Mouse (Mus musculus) ES-Bruce4 (cell line): ENCODE measurements around the gene Tmem88b.

Experiments
- CTCF ChIP-seq: IDR thresholded peaks from one replicate; pipeline ENCODE4 v1.8.1; 2011; ENCODE audit warnings: low read depth, low read length
- EP300 ChIP-seq: IDR thresholded peaks from 2 replicates; pipeline ENCODE4 v1.6.1; 2011; ENCODE audit warnings: low read depth, low read length; ENCODE audit not compliant: insufficient read depth

- TF ChIP-seq CTCF (no peak), EP300 (no peak)
Measured at GRCm38 (mm10) chr4:155811929-155812664, 26.4 kb upstream of the Tmem88b start, which contains the start of gene Ccnl2.
